Mouse (Mus musculus) brain, adult 2 months (tissue): Measurements from ENCODE around the gene Olfr135.

Source experiments
- DNase-seq: peaks from one replicate; pipeline ENCODE4 v3.0.0; 2011; ENCODE audit warnings: low read depth, low spot score

Olfr135 gene

DNA sequence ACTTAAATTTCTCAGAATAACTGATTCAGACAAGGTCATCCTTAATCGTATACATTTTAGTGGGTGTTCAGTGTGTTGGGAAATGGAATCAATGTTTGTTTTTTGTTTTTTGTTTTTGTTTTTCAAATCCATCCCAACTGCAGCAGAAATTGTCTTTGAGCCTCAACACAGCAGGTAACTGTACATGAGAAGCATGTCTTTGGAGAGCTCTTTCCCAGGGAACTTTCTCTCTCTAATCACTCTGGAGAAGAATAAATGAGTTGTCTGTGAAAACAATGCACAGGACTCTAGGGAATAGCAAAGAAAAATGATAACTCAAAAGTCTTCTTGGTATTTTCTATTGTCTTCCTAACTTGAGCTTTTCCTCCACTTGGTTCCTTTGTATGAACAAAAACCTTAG lies at the start of gene Olfr135:
TSS of gene Olfr135 (plus strand) at position 301 of the 400 bp plus-strand sequence.
- no peak for DNase-seq

DNA sequence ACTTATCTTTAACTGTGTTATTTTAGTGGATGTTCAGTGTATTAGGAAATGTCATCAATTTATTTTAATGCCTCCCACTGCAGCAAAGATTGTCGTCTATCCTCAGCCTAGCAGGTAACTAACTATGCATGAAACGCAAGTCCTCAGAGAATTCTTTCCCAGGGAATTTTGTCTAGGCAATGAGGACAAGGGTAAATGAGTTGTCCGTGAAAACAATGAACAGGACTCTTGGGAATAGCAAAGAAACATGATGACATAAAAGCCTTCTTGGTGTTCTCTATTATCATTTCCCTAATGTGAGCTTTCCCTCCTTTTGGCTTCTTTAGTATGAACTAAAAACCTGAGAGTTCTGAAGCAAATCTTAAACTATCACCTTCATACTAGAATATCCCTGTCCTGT lies 33.0 kb upstream of the Olfr135 start, which contains the start of gene Olfr134:
TSS of gene Olfr134 (plus strand) at position 301 of the 400 bp plus-strand sequence.
- no peak for DNase-seq
